Mouse (Mus musculus) WW6 (cell line): ENCODE results near the gene Shisal1.

ENCODE experiments used
- DNase-seq: peaks from one replicate; pipeline ENCODE4 v3.0.0-alpha.2; 2013; ENCODE audit warnings: low read depth, low spot score

Gene Shisal1

GRCm38 (mm10) chr15:84446997-84447396 is at the start of gene Shisal1:
TSS of gene Shisal1 (minus strand) at chr15:84447097.
- no peak for DNase-seq

GRCm38 (mm10) chr15:84490486-84490885 is 43.6 kb upstream of the Shisal1 start:
- DNase-seq: no peak

DNA sequence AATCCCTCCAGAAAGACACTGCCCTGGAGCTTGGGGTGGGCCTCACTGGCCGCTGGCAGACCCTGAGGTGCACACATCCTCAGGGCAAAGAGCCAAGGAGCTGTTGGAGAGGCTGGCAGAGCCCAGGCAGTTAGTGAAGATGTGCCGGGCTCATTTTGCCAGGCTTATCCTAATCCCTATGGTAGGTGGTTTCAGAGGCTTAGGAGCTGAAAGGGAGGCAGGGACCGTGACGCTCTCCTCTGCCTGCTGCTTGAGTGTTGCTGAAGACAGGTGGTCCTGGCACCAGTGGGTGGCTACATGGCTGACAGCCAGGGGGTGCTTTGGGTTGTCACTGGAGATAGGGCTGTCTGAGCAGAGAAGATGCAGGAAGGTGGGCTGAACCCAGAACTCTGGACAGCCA is 37.4 kb upstream of the Shisal1 start:
- DNase-seq: no peak

- DNase-seq: no peak
Observed at GRCm38 (mm10) chr15:84483622-84484021, 36.7 kb upstream of the Shisal1 start.

GRCm38 (mm10) chr15:84481259-84481877 is 34.5 kb upstream of the Shisal1 start:
- DNase-seq: no peak

DNA sequence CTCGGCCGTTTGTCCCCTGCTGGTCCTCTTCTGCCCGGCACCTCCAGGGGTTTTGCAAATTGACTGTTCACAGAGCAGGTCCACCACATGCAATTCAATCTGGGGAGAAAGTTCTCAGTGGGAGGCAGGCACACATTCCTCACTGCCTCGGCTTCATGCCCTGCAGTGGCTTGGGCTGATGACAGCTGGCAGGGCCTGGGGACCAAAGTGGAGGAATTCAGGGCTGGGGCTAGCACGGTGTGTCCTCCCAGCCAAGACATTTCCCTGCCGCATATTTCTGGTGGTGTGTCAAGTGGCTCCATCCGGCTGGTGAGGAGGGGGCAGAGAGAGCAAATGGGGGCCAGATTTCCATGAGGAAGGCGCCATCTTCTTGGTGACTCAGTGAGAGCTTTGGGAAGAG is 22.5 kb upstream of the Shisal1 start:
- DNase-seq: no peak

- DNase-seq: no peak
Observed at GRCm38 (mm10) chr15:84467761-84468160, 20.9 kb upstream of the Shisal1 start.

DNA sequence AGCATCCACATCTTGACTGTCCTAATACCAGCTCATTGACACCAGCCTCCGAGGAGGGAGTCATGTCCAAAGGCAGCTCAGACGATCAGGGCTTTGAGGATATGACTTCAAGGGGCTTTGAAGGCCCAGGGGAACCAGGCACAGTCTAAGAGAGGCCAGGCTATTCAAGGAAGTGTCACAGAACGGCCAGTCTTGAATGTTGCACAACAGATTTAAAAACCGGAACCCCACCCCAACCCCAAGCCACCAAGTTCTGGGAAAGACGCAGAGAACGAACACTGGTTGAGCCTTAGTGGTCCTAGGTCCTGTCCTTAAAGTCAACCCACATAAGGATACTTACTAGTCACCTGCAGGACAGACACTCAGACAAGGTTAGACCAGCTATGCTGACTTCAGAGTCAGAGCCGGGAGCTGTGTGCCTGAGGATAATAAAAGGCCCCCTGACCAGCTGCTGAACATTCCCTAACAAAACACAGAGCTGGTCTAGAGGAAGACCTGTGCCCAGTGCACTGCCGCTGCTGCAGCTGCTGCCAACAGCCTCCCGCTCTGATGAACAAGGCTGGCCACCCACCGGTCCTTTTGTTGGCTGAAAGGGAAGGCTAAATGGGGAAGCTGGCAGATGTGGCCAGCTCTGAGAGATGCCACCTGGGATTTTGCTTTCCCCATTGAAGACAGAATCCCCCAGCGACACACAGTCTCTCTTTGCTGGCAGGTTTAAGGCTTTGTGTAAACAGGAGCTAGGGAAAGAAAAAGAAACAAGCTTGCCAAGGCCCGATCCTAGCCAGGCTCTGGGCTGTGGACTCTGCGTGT is 19.8 kb upstream of the Shisal1 start:
- no peak for DNase-seq

DNA sequence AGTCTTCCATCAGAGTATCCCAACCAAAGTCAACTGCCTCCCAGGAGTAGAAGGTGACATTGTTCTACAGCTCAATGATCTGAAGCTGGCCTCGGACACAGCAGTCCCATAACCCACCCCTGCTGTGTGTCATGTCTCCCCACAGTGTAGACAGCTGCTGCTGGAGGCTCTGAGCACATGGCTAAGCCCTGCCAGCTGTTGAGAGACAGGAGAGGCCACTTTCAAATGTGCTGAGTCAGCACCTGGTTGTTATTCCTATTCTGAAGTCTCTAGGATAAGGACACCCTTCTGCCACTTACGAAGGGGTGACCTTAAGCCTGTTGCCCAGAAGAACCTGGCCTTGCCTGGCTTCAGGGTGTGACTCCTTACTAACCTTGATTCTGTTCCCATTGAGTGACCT is 14.5 kb upstream of the Shisal1 start:
- DNase-seq: no peak

DNA sequence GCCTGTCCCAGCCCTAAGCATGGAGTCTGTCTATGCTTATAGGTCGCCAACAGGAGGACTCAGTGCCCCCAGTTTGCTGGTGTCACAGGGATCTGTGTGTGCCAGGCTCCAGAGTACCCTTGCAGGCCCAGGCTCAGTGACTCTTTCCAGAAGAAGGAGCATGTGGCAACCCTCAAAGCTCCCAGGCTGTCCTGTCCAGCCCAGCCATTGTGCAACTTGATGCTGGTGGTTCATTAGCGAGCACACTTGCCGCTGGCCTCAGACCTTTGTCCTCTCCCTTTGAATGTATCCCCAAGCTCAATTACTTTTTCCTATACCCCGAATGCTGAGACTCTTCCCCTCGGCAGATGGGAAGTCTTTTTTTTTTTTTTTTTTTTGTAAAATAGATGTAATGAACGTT is 12.1 kb upstream of the Shisal1 start:
- no peak for DNase-seq

- no peak for DNase-seq
Observed at GRCm38 (mm10) chr15:84455286-84455685, 8.4 kb upstream of the Shisal1 start.

- no peak for DNase-seq
Observed at GRCm38 (mm10) chr15:84453091-84453490, 6.2 kb upstream of the Shisal1 start.

- no peak for DNase-seq
Observed at GRCm38 (mm10) chr15:84450441-84451183, 3.7 kb upstream of the Shisal1 start.

- no peak for DNase-seq
Observed at GRCm38 (mm10) chr15:84445812-84446716, 833 bp downstream of the Shisal1 start.

- DNase-seq: no peak
Observed at GRCm38 (mm10) chr15:84444181-84444580, 2.7 kb downstream of the Shisal1 start.

GRCm38 (mm10) chr15:84443631-84444030 is 3.3 kb downstream of the Shisal1 start:
- DNase-seq: no peak

GRCm38 (mm10) chr15:84441682-84442315 is 5.1 kb downstream of the Shisal1 start:
- DNase-seq: no peak

- DNase-seq: no peak
Observed at GRCm38 (mm10) chr15:84440820-84441219, 6.1 kb downstream of the Shisal1 start.

DNA sequence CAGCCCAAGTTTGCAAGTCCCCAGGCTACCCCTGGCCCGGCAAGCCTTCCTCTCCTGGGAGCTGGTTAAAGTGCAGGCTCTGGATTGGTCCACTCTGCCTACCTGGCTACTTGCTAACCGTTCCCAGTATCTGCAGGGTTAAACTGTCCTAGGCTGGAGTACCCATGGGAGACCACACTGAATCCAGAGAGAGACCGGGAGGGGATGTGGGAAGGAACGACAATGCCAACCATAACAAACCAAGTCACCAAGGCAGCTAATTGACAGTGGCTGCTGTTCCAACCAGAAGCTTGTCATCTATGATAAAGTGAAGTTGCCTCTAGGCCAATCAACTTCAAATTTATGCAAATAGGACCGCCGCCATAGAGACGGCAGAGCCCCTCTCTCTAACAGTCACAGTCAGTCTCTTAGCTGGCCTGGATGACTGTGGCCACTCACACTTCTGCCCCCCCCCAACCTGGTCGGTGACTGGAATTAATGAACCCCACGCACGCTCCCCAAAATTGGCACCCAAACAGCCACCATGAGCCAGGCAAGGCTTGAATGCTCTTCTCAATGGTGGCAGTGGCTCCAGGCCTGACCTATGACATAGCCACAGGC is 13.2 kb downstream of the Shisal1 start:
- DNase-seq: no peak

- DNase-seq: no peak
Observed at GRCm38 (mm10) chr15:84430482-84430881, 16.4 kb downstream of the Shisal1 start.

- no peak for DNase-seq
Observed at GRCm38 (mm10) chr15:84427624-84428023, 19.3 kb downstream of the Shisal1 start.
